In the genomic region with DNA sequence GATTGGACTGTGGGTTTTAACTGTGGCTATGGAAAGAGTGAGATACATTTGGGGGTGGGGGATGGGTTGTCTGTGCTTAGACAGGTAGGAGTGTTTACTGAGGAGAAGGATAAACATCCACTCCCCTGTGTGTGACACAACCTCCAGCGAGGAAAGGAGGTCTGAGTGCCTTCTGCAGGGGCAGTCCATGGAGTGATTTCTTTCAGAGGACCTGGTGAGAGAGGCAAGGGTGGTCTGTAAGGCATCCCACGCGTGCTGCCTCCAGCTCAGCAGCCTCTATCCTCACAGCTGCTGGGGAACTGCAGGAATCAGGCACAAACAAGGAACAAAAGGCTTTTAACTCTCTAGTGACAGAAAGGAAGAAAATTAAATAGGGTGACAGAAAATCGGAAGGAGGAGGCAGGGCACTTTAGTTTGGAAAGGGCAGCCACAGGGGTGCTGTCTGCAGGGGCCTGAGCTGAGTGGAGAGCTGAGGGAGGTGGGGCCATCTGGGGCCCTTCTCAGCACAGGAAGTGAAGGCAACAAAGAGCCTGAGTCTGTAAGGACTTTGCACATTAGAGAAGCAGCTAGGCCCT, we compare ENCODE assay signal across 8 mouse cellular contexts. TPM values are rescaled to one million over a fixed set of nuclear protein-coding genes. Genes with fewer than 3 reads are reported as not detected.
DNase-seq lines count a peak whose midpoint lies in the region; ATAC-seq and TF ChIP-seq lines count a peak whose summit lies in the region.
"Had no signal": no experiment of that assay in that cellular context is flagged by ENCODE, and none has a peak within 500 bp of the region (broad histone marks: within the 10 kb centered on the region; RNA-seq: fewer than 3 reads in every experiment).

No protein-coding gene starts in this region.

- no peaks in the 10 kb centered on the region for H3K36me3 ChIP-seq in E14TG2a.4 (ENCODE audit: insufficient read depth, low read length)
- H3K36me3 ChIP-seq in neural tube, embryonic 13.5 days: no peaks in the 10 kb centered on the region

- TF ChIP-seq POLR2A in bone marrow macrophage, adult 2 months (IDR thresholded peaks at IDR 0.05; ENCODE audit: borderline replicate concordance, low read depth, low read length): no peak

- no peaks in the 10 kb centered on the region for H3K9me3 ChIP-seq in E14TG2a.4 (ENCODE audit: low read length)
- no peaks in the 10 kb centered on the region for H3K9me3 ChIP-seq in neural tube, embryonic 13.5 days

- peak overlapping the region; percentile 66 for H3K27ac ChIP-seq in bone marrow macrophage, adult 2 months (ENCODE audit: insufficient read depth, low read depth, low read length)
- peak overlapping the region; percentile 65 for H3K27ac ChIP-seq in neural tube, embryonic 13.5 days (replicated peaks)

- peaks cover 59% of the 10 kb centered on the region for H3K4me1 ChIP-seq in E14TG2a.4 (replicated peaks; ENCODE audit: low read depth, low read length)
- peaks cover 29% of the 10 kb centered on the region for H3K4me1 ChIP-seq in bone marrow macrophage, adult 2 months (ENCODE audit: control insufficient read depth, insufficient read depth, low read length)
- H3K4me1 ChIP-seq in neural tube, embryonic 13.5 days (replicated peaks): peaks cover 11% of the 10 kb centered on the region

- no peak for TF ChIP-seq CTCF in E14TG2a.4 (conservative IDR thresholded peaks at IDR 0.05; ENCODE audit: low read length)
- no peak for TF ChIP-seq CTCF in bone marrow macrophage, adult 2 months (IDR thresholded peaks at IDR 0.05; ENCODE audit: low read depth, low read length)

- peak overlapping the region; percentile 56 for H3K4me3 ChIP-seq in E14TG2a.4 (replicated peaks; ENCODE audit: low read length)
- peak overlapping the region; percentile 22 for H3K4me3 ChIP-seq in bone marrow macrophage, adult 2 months (ENCODE audit: insufficient read depth, low read length)
- no peak overlapping the region for H3K4me3 ChIP-seq in neural tube, embryonic 13.5 days

- peak; percentile 72 for DNase-seq in induced T-regulatory cell, adult 2 months (ENCODE audit: low read depth)
- no peak for DNase-seq in layer of hippocampus, postnatal 25 days (ENCODE audit: extremely low spot score in 1 of 2, low spot score in 1 of 2)
- DNase-seq in cerebellum, postnatal 36 days: no peak
- DNase-seq in layer of hippocampus, adult 9-11 months: no peak
- DNase-seq: cerebellum, adult 2 months had no signal

- 2% methylated on average over 4 of the region's 4 CpGs for WGBS in neural tube, embryonic 13.5 days

- no peaks in the 10 kb centered on the region for H3K27me3 ChIP-seq in E14TG2a.4 (ENCODE audit: insufficient read depth, low read length)
- H3K27me3 ChIP-seq in neural tube, embryonic 13.5 days: no peaks in the 10 kb centered on the region

- no peak overlapping the region for H3K4me2 ChIP-seq in neural tube, embryonic 13.5 days

- peak; percentile 83 for ATAC-seq in neural tube, embryonic 13.5 days (ENCODE audit: low read depth)

- H3K9ac ChIP-seq in neural tube, embryonic 13.5 days: peak overlapping the region; percentile 52; the same call in 1 of the 2 replicates

RNA-seq across cellular contexts. Expression of a gene that starts 0.7 kb away (rescaled TPM):
- polyA plus RNA-seq in bone marrow macrophage, adult 2 months (2012; ENCODE audit: insufficient read depth, insufficient read length, missing spikeins): 124 and 140 TPM in 2 replicates
- polyA plus RNA-seq in neural tube, embryonic 13.5 days (2015; fragmentation: Nextera tagmentation; extraction: Ambion mirVana): 0.93 and 1.0 TPM in 2 replicates
- total RNA-seq in layer of hippocampus, postnatal 25 days (2021): 1 to 10 TPM; 3.9 to 5.8 TPM

RNA-seq across cellular contexts. Expression of a gene that starts 40.2 kb away (rescaled TPM):
- 1.1 and 1.7 TPM in 2 replicates for polyA plus RNA-seq in bone marrow macrophage, adult 2 months (2012; ENCODE audit: insufficient read depth, insufficient read length, missing spikeins)
- 88.7 and 99.2 TPM in 2 replicates for polyA plus RNA-seq in neural tube, embryonic 13.5 days (2015; fragmentation: Nextera tagmentation; extraction: Ambion mirVana)
- 100 to 1,000 TPM in 1 of 2 experiments, 10 to 100 TPM in 1; 89.6 to 103 TPM for total RNA-seq in layer of hippocampus, postnatal 25 days (2021)

Comparison
In these comparisons a context has a peak if more than half of its experiments do, and no peak if none do; other contexts are left out.
1. RNA of a gene that starts 0.7 kb away (polyA plus RNA-seq): 124 to 140 TPM in bone marrow macrophage, adult 2 months; 0.93 to 1.0 TPM in neural tube, embryonic 13.5 days; every median in the first group is over 10 times any median in the second.
2. RNA of a gene that starts 40.2 kb away (polyA plus RNA-seq): 88.7 to 99.2 TPM in neural tube, embryonic 13.5 days; 1.1 to 1.7 TPM in bone marrow macrophage, adult 2 months; every median in the first group is over 10 times any median in the second.